Mouse (Mus musculus): ENCODE data around the gene Rae1. TPM values are rescaled to one million over a fixed set of nuclear protein-coding genes. Genes with fewer than 3 reads are reported as not detected.

Rae1 gene
- polyA plus RNA-seq, 2 experiments, result 45.9 to 65.3 TPM

GRCm38 (mm10) chr2:173000921-173001320, 1.0 kb downstream of the Rae1 start:
- Histone ChIP-seq H3K4me1 (replicated peaks; ENCODE audit: control insufficient read depth in 2 of 2, insufficient read depth in 2 of 2, low read length in 1 of 2) (peaks cover 12 to 14% of the 10 kb centered on the region in 2 experiments; a peak in 3 of 4 replicates), H3K36me3 (replicated peaks; ENCODE audit: control insufficient read depth, insufficient read depth, low read depth) (peaks cover 36% of the 10 kb centered on the region), H3K4me3 (ENCODE audit: insufficient read depth in 1 of 2, low read depth in 2 of 2, low read length in 2 of 2) (peak overlapping the region; percentile 82 to 91), H3K4me2 (ENCODE audit: low read depth) (peak overlapping the region; percentile 95), H3K9me3 (ENCODE audit: control insufficient read depth, low read length) (no peaks in the 10 kb centered on the region), H3K9ac (replicated peaks) (peak overlapping the region; percentile 70), H3K27ac (peak overlapping the region; percentile 87), H3K27me3 (ENCODE audit: control insufficient read depth, insufficient read depth, low read length) (no peaks in the 10 kb centered on the region)
- ATAC-seq (ENCODE audit: insufficient read depth), result no peak
- TF ChIP-seq EP300 (IDR thresholded peaks at IDR 0.05; ENCODE audit: low read depth), result no peak
- TF ChIP-seq CTCF (IDR thresholded peaks at IDR 0.05; ENCODE audit: low read depth), result no peak
- no peak for DNase-seq (ENCODE audit: low read depth in 3 of 3, low spot score in 3 of 3)
- 9% methylated on average over 8 of the region's 8 CpGs for WGBS (ENCODE audit: insufficient replicate concordance)

- Histone ChIP-seq H3K9ac (replicated peaks) (no peak overlapping the region), H3K9me3 (ENCODE audit: control insufficient read depth, low read length) (no peaks in the 10 kb centered on the region), H3K36me3 (replicated peaks; ENCODE audit: control insufficient read depth, insufficient read depth, low read depth) (peaks cover 63% of the 10 kb centered on the region), H3K4me3 (ENCODE audit: insufficient read depth in 1 of 2, low read depth in 2 of 2, low read length in 2 of 2) (no peak overlapping the region), H3K4me2 (ENCODE audit: low read depth) (no peak overlapping the region), H3K4me1 (replicated peaks; ENCODE audit: control insufficient read depth in 2 of 2, insufficient read depth in 2 of 2, low read length in 1 of 2) (peaks cover 12 to 14% of the 10 kb centered on the region in 2 experiments; a peak in 3 of 4 replicates), H3K27me3 (ENCODE audit: control insufficient read depth, insufficient read depth, low read length) (no peaks in the 10 kb centered on the region), H3K27ac (no peak overlapping the region)
- DNase-seq (ENCODE audit: low read depth in 3 of 3, low spot score in 3 of 3) (no peak), ATAC-seq (ENCODE audit: insufficient read depth) (no peak)
- TF ChIP-seq CTCF (IDR thresholded peaks at IDR 0.05; ENCODE audit: low read depth) (no peak), EP300 (IDR thresholded peaks at IDR 0.05; ENCODE audit: low read depth) (no peak)
- 88% methylated on average over 8 of the region's 8 CpGs for WGBS (ENCODE audit: insufficient replicate concordance)
Measured at GRCm38 (mm10) chr2:173003737-173004136, 3.8 kb downstream of the Rae1 start.

- 71% methylated on average over 3 of the region's 3 CpGs for WGBS (ENCODE audit: insufficient replicate concordance)
- H3K36me3 ChIP-seq (replicated peaks; ENCODE audit: control insufficient read depth, insufficient read depth, low read depth), result peaks cover 93% of the 10 kb centered on the region
- H3K4me3 ChIP-seq (ENCODE audit: insufficient read depth in 1 of 2, low read depth in 2 of 2, low read length in 2 of 2), result no peak overlapping the region
- TF ChIP-seq EP300 (IDR thresholded peaks at IDR 0.05; ENCODE audit: low read depth), result no peak
- no peak for TF ChIP-seq CTCF (IDR thresholded peaks at IDR 0.05; ENCODE audit: low read depth)
- no peak overlapping the region for H3K9ac ChIP-seq (replicated peaks)
- DNase-seq (ENCODE audit: low read depth in 3 of 3, low spot score in 3 of 3), result no peak
- H3K27me3 ChIP-seq (ENCODE audit: control insufficient read depth, insufficient read depth, low read length), result no peaks in the 10 kb centered on the region
- no peaks in the 10 kb centered on the region for H3K4me1 ChIP-seq (replicated peaks; ENCODE audit: control insufficient read depth in 2 of 2, insufficient read depth in 2 of 2, low read length in 1 of 2)
- no peaks in the 10 kb centered on the region for H3K9me3 ChIP-seq (ENCODE audit: control insufficient read depth, low read length)
- no peak overlapping the region for H3K4me2 ChIP-seq (ENCODE audit: low read depth)
- H3K27ac ChIP-seq, result no peak overlapping the region
- no peak for ATAC-seq (ENCODE audit: insufficient read depth)
Measured at GRCm38 (mm10) chr2:173010220-173010717, 10.4 kb downstream of the Rae1 start.

GRCm38 (mm10) chr2:173011440-173011839, 11.5 kb downstream of the Rae1 start:
- 93% methylated on average over 8 of the region's 8 CpGs for WGBS (ENCODE audit: insufficient replicate concordance)
- ATAC-seq (ENCODE audit: insufficient read depth) (no peak), DNase-seq (ENCODE audit: low read depth in 3 of 3, low spot score in 3 of 3) (no peak)
- no peak overlapping the region for H3K9ac ChIP-seq (replicated peaks)
- H3K4me2 ChIP-seq (ENCODE audit: low read depth), result no peak overlapping the region
- no peaks in the 10 kb centered on the region for H3K9me3 ChIP-seq (ENCODE audit: control insufficient read depth, low read length)
- no peak overlapping the region for H3K27ac ChIP-seq
- H3K4me1 ChIP-seq (replicated peaks; ENCODE audit: control insufficient read depth in 2 of 2, insufficient read depth in 2 of 2, low read length in 1 of 2), result no peaks in the 10 kb centered on the region
- peaks cover 89% of the 10 kb centered on the region for H3K36me3 ChIP-seq (replicated peaks; ENCODE audit: control insufficient read depth, insufficient read depth, low read depth)
- H3K4me3 ChIP-seq (ENCODE audit: insufficient read depth in 1 of 2, low read depth in 2 of 2, low read length in 2 of 2), result no peak overlapping the region
- TF ChIP-seq EP300 (IDR thresholded peaks at IDR 0.05; ENCODE audit: low read depth), result no peak
- TF ChIP-seq CTCF (IDR thresholded peaks at IDR 0.05; ENCODE audit: low read depth), result no peak
- no peaks in the 10 kb centered on the region for H3K27me3 ChIP-seq (ENCODE audit: control insufficient read depth, insufficient read depth, low read length)

- Histone ChIP-seq H3K9me3 (ENCODE audit: control insufficient read depth, low read length) (no peaks in the 10 kb centered on the region), H3K9ac (replicated peaks) (no peak overlapping the region), H3K27ac (no peak overlapping the region), H3K4me3 (ENCODE audit: insufficient read depth in 1 of 2, low read depth in 2 of 2, low read length in 2 of 2) (no peak overlapping the region), H3K36me3 (replicated peaks; ENCODE audit: control insufficient read depth, insufficient read depth, low read depth) (peaks cover 55% of the 10 kb centered on the region), H3K27me3 (ENCODE audit: control insufficient read depth, insufficient read depth, low read length) (no peaks in the 10 kb centered on the region), H3K4me2 (ENCODE audit: low read depth) (no peak overlapping the region), H3K4me1 (replicated peaks; ENCODE audit: control insufficient read depth in 2 of 2, insufficient read depth in 2 of 2, low read length in 1 of 2) (peaks cover 23 to 24% of the 10 kb centered on the region in 2 experiments)
- 51% methylated on average over 7 of the region's 7 CpGs for WGBS (ENCODE audit: insufficient replicate concordance)
- no peak for ATAC-seq (ENCODE audit: insufficient read depth)
- DNase-seq (ENCODE audit: low read depth in 3 of 3, low spot score in 3 of 3), result no peak
- TF ChIP-seq CTCF (IDR thresholded peaks at IDR 0.05; ENCODE audit: low read depth) (no peak), EP300 (IDR thresholded peaks at IDR 0.05; ENCODE audit: low read depth) (no peak)
Measured at GRCm38 (mm10) chr2:173014741-173015287, 14.9 kb downstream of the Rae1 start.

Data from liver, embryonic 14.5 days (tissue).